Mouse (Mus musculus) ES-Bruce4 (cell line): ENCODE results near the gene Extl2.

Source experiments
- CTCF ChIP-seq: IDR thresholded peaks from one replicate; pipeline ENCODE4 v1.8.1; 2011; ENCODE audit warnings: low read depth, low read length
- POLR2A ChIP-seq: IDR thresholded peaks from one replicate; pipeline ENCODE4 v1.8.1; 2011; ENCODE audit warnings: low read length; ENCODE audit not compliant: insufficient read depth

- no peak for TF ChIP-seq POLR2A
- no peak for TF ChIP-seq CTCF
Observed at GRCm38 (mm10) chr3:116024236-116024635, 17.0 kb downstream of the Extl2 start.
